Mouse (Mus musculus) layer of hippocampus, adult 6 months (tissue): ENCODE results near the gene Hoxb8. TPM values are rescaled to one million over a fixed set of nuclear protein-coding genes. Genes with fewer than 3 reads are reported as not detected.

Experiments used
- long read RNA-seq, 2 experiments: library from polyadenylated mRNA; unstranded; transcript quantifications; one replicate each; pipeline ENCODE4 v2.0.0; 2019 to 2020
- microRNA-seq: library from miRNA; unstranded; fragments of <30 nt; microRNA quantifications from one replicate; pipeline ENCODE4 v1.2.0, GENCODE M21; 2020
- polyA plus RNA-seq: library from polyadenylated mRNA; unstranded; fragments of <200 nt; fragmentation: Nextera tagmentation; gene quantifications from 2 replicates; pipeline ENCODE4 v1.2.3, GENCODE M21; 2021

Gene Hoxb8
- not detected in 2 replicates for polyA plus RNA-seq
- long read RNA-seq, experiment 1: 0 reads
- long read RNA-seq, experiment 2: 0 reads

GRCm38 (mm10) chr11:96281855-96282570 lies at the start of gene Hoxb8:
Hoxb8 (plus strand) TSS chr11:96281905.

GRCm38 (mm10) chr11:96270996-96271540 lies 10.6 kb upstream of the Hoxb8 start, which contains the start of gene Hoxb9:
Hoxb9 (plus strand) TSS chr11:96271457.

GRCm38 (mm10) chr11:96285771-96286738 lies 4.3 kb downstream of the Hoxb8 start, which contains the start of gene Hoxb7:
Hoxb7 (plus strand) TSS chr11:96286623.

GRCm38 (mm10) chr11:96291681-96292564 lies 10.2 kb downstream of the Hoxb8 start, which contains the start of gene Hoxb6:
Hoxb6 (plus strand) TSS chr11:96292476.

GRCm38 (mm10) chr11:96303151-96304099 lies 21.7 kb downstream of the Hoxb8 start, which contains the start of gene Hoxb5:
Hoxb5 (plus strand) TSS chr11:96303336.

GRCm38 (mm10) chr11:96317608-96318367 lies 36.1 kb downstream of the Hoxb8 start, which contains the start of gene Hoxb4:
Hoxb4 (plus strand) TSS chr11:96318267.

GRCm38 (mm10) chr11:96323154-96323553 lies 41.4 kb downstream of the Hoxb8 start, which contains the start of gene Hoxb3:
Hoxb3 (plus strand) TSS chr11:96323326.

Small RNAs within 50 kb of the gene (microRNA-seq; reads per million reads assigned to microRNA genes)
- 20.6 reads per million, percentile 41 among the genes with 10 or more reads in this experiment for gene Mir10a
- gene Mir196a-1: not detected

Other genes with a start within 250 kb of the Hoxb8 start
- gene Snf8, start 247.0 kb upstream of the Hoxb8 start, polyA plus RNA-seq: 25.0 and 26.8 TPM in 2 replicates
- gene Ube2z, start 216.5 kb upstream of the Hoxb8 start, polyA plus RNA-seq: 6.6 and 6.9 TPM in 2 replicates
- gene Atp5g1, start 206.2 kb upstream of the Hoxb8 start, polyA plus RNA-seq: 1,392 and 1,732 TPM in 2 replicates
- 0.09 and 0.21 TPM in 2 replicates for gene Calcoco2, start 169.9 kb upstream of the Hoxb8 start, polyA plus RNA-seq
- gene Ttll6, start 148.1 kb upstream of the Hoxb8 start, polyA plus RNA-seq: 0.06 and 0.10 TPM in 2 replicates
- not detected in 2 replicates for gene Hoxb13, start 87.6 kb upstream of the Hoxb8 start, polyA plus RNA-seq
- gene Hoxb9, start 10.4 kb upstream of the Hoxb8 start, polyA plus RNA-seq: not detected in 2 replicates
- not detected in 2 replicates for gene Hoxb7, start 4.7 kb downstream of the Hoxb8 start, polyA plus RNA-seq
- not detected in 2 replicates for gene Hoxb6, start 10.6 kb downstream of the Hoxb8 start, polyA plus RNA-seq
- gene Hoxb5, start 21.4 kb downstream of the Hoxb8 start, polyA plus RNA-seq: not detected in 2 replicates
- gene Hoxb4, start 36.4 kb downstream of the Hoxb8 start, polyA plus RNA-seq: not detected in 2 replicates
- not detected in 2 replicates for gene Hoxb3, start 41.4 kb downstream of the Hoxb8 start, polyA plus RNA-seq
- gene Hoxb2, start 68.6 kb downstream of the Hoxb8 start, polyA plus RNA-seq: not detected in 2 replicates
- gene Hoxb1, start 83.8 kb downstream of the Hoxb8 start, polyA plus RNA-seq: not detected in 2 replicates
- 1.9 TPM in 2 replicates for gene Skap1, start 182.7 kb downstream of the Hoxb8 start, polyA plus RNA-seq